Mouse (Mus musculus) B cell, adult 2 months (primary cell): ENCODE data around the gene Col4a1.

ENCODE experiments used
- DNase-seq, 2 experiments: peaks; one replicate each; pipeline ENCODE4 v3.0.0; 2022

The Col4a1 gene

GRCm38 (mm10) chr8:11173284-11174191 is 139.1 kb downstream of the Col4a1 start:
- DNase-seq: peak; percentile 74 to 78

DNA sequence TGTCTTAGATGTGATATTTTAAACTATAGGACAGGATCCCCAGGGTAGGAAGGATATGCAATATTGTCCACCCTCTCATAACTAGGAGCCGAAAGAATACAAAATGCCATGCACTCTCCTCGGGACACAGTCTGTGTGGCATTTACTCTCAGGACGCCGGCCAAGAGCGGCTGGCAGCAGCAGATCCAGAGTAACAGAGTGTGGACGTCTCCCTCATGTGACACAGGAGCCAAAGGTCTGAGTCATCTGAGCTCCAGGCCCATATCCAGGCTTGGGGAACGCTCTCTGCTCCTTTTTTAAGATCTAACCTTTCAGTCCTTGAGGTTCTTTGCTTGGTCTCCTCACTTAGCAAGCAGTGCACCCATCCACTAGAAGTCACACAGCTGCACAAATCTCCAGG is 141.1 kb downstream of the Col4a1 start:
- no peak for DNase-seq

DNA sequence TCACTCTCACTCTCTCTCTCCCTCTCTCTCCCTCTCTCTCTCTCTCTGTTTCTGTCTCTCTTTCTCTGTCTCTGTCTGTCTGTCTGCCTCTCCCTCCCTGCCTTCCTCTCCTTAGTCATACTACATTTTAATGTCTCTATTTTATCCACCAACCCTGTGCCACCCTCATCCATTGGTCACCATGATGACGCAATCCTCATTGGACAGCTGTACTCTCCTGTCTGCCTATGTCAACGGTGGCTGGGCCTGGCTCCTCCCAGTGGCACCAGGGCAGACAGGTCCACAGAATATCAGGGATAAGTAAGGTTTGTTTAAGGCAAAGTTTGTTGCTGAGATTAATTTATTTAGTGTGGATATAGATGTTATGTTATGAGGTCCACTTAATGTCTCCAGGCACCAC is 143.2 kb downstream of the Col4a1 start:
- DNase-seq: no peak

- DNase-seq: no peak
Measured at GRCm38 (mm10) chr8:11168780-11169179, 143.8 kb downstream of the Col4a1 start.

DNA sequence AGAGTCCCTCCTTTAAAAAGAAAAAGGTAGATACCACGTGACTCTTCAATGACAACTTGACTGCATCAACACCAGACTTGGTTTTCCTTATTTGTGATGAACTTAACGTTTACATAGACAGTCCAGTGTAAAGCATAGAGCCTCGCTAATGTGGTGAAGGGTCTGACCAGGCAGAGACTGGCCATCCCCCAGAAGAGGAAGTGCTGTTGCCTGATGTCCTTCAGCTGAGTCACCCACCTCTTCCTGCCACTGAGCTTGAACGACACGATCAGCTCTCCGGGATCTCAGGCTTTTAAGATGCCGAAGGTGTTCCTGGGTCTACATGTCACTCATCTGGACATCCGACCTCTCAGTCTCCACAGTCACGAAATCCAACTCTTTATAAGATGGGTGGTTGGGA is 144.7 kb downstream of the Col4a1 start:
- no peak for DNase-seq

GRCm38 (mm10) chr8:11165592-11165991 is 147.0 kb downstream of the Col4a1 start:
- DNase-seq: no peak

DNA sequence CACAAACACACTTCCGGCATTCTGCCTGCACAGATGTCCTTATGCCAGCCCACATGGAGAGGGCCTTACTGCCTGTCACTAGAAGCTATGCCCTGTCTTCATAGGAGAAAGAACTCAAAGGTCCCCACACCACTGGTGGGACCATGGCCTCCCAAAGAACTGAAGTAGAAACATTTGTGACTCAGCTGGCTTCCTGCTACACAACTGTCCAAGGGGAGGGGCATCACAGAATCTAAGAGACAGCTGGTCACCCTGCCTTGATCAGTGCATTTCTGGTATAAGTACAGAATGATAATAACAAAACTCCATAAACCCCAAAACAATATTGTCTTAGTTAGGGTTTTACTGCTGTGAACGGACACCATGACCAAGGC is 156.3 kb downstream of the Col4a1 start:
- DNase-seq: no peak

GRCm38 (mm10) chr8:11155579-11156318 is 156.9 kb downstream of the Col4a1 start:
- DNase-seq: no peak

DNA sequence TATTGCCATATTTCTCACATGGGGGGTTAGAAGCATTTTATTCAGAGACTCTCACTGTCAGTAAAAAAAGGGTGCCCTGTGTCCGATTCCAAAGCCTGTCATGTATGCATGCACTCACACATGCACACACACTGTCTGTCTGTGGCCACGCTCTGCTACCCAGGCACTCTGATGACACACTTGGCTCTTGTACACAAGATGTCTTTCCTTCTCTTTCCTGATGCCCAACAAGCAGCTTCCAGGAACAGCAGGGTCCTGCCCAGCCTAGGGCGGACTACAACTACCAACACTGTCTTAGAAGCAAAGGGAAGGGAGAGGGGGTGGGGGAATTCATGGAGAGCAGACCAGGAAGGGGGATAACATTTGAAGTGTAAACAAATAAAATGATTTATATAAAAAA is 162.4 kb downstream of the Col4a1 start:
- no peak for DNase-seq

DNA sequence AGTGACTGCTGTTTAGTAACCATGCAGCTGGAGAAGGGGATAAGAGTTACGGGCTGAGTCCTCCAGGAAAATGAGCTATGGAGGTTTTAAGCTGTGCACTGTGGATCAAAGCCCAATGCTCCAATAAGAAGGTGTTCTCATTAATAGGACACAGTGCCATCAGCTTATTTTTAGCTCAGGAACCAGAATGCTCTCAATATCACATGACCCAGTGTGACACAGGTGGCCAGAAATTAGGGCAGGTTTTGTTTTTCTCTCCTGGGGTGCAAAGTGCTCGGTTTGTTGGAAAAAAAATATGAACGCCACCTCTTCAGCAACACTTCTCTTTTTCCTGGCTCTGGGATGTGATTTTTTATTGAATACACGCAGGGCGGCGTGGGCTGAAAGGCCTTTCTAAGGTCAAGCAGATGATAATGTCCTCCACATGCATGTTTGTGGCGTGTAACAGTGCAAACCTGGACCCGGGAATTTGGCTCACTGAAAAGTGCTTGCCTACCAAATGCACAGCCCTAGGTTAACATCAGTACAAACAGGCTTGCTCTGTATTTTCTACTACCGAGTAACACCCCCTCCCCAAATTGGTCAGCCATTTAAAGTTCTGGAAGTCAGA is 163.3 kb downstream of the Col4a1 start:
- no peak for DNase-seq

DNA sequence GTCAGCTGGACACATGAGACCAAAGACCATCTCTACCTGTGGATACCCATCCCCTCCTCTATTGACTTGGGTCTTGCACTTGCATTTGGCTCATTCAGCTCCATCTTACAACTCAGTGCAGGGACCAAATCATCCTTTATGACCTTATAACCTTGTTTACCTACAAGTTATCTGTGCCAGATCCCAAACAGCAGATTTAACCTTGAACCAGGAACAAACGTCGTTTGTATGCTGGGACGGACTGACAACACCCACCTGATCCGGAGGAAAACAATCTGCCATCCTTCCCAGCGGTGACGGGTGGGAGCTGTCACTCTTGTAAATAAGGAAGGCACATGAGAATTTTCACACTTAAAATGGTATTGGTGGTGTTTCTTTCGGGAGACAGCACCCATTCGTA is 163.8 kb downstream of the Col4a1 start:
- DNase-seq: no peak
